Mouse (Mus musculus): ENCODE measurements at regions not wholly inside any gene's neighbourhood (a gene's known extent, or its start where the extent isn't known, plus 50 kb on each side); places are given as distances from the start of the nearest gene placed in this dataset.

DNA sequence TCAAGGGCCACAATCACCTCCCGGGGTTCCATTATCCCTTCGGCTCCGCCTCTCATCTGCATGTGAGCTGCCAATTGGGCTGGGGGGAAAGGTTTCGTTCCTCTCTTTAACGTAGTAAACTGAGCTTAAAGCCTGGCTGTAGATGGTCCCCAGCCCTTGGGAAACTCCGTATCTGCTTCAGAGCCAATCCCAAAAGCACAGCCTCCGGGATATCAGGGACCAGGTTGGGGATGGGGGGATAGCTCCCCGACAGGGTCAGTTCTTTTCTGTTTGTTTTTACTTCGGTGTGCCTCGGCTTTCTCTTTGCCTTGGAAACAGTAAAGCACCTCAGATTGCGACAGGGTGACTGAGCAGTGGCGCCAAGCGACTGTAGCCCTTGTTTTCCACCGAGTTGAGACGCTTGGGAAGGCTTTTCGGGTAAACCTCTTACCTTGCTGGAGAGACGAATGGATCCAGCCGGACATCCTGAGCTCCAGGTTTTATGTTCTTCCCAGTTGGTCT is 64.5 kb downstream of the Tfap2c start:
- no peak for DNase-seq (ENCODE audit: low spot score in 2 of 2)

DNA sequence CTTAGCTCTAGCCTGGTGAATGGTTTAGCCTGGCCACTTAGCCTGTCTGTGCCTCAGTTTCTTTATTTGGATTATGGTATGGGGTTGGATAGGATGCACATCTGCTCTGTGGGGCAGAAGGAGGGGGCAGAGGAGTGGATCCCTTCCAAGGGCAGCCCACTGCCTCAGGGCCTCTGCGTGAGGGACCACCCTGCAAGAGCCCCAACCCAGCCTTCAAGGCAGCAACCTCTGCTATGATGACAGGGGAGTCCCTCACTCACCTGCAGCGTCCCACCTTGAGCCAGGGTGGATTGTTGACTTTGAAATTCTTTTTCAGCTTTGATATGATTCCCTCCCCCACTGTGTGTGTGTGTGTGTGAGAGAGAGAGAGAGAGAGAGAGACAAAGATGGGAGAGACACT is 65.8 kb downstream of the Tfap2c start:
- no peak for DNase-seq (ENCODE audit: low spot score in 2 of 2)

DNA sequence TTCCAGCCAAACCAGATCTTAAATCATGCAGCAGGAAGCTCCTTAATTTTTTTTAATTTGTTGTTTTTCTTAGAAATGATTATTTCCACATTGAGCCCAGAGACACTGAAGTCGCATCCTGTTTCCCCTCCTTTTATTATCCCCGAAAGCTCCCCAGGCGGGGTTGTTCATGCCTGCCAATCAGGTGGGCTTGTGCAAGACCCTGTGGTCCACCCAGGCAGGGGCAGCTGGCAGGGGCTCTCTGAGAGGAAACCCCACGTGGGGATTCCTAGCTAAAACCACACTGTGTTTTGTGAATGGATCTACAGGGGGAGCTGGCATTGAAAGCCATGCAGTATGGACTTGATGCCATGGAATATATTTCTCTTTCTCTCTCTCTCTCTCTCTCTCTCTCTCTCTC is 66.2 kb downstream of the Tfap2c start:
- DNase-seq (ENCODE audit: low spot score in 2 of 2): no peak

DNA sequence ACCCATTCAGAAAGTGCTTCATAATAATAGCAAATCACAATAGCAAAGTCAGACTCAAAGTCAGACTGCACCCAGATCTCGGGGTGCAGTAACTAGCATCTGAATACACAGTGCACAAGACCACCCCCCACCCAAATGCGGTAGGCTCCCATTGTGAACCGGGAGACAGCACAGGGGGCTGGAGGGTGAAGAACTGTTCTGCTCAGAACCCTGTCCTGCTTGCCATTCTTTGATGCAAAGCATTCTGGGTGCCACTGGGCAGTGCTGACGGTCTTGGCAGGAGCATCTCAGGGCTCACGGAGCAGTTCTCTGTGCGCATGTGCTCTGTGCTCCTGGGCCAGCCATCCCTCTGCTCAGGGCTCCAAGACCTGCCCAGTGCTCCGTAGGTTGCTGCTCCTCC is 69.8 kb downstream of the Tfap2c start:
- DNase-seq (ENCODE audit: low spot score in 2 of 2): no peak

DNA sequence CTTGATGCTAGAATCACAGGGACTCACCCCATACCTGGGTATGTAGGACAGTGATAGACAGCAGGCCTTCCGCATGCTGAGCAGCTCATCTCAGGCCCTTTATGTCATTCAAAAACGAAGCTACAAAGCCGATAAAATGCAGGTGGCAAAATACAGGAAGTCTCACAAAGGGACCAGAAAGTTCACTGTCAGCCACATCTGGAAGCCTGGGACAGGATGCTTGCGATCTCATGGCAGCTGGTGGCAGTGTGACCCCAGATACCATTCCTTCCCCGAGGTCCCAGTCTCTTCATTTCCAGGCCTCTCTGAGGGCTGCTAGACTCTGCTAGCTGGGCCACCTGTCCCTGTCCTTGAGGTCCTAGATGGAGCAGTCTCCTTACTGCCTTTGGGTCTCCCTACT is 70.6 kb downstream of the Tfap2c start:
- no peak for DNase-seq (ENCODE audit: low spot score in 2 of 2)

DNA sequence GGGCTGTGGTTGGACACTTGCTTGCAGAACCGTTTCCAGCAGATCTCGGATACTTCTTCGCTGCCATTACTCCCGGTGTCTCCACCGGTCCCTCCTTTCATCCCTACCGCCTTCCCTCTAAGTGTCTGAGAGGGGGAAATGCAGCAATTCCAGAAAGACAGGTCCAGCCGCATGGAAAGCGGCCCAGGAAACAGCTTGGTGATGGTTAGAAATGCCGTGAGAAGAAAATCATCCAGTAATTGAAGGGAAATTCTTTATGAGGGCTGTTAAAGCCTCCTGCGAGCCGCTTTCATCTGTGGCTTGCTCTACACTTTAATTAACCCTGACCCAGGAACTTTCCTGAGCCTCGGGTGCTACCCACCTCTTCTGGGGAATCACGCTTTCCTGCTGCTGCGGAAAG is 74.3 kb downstream of the Tfap2c start:
- DNase-seq (ENCODE audit: low spot score in 2 of 2): no peak

DNA sequence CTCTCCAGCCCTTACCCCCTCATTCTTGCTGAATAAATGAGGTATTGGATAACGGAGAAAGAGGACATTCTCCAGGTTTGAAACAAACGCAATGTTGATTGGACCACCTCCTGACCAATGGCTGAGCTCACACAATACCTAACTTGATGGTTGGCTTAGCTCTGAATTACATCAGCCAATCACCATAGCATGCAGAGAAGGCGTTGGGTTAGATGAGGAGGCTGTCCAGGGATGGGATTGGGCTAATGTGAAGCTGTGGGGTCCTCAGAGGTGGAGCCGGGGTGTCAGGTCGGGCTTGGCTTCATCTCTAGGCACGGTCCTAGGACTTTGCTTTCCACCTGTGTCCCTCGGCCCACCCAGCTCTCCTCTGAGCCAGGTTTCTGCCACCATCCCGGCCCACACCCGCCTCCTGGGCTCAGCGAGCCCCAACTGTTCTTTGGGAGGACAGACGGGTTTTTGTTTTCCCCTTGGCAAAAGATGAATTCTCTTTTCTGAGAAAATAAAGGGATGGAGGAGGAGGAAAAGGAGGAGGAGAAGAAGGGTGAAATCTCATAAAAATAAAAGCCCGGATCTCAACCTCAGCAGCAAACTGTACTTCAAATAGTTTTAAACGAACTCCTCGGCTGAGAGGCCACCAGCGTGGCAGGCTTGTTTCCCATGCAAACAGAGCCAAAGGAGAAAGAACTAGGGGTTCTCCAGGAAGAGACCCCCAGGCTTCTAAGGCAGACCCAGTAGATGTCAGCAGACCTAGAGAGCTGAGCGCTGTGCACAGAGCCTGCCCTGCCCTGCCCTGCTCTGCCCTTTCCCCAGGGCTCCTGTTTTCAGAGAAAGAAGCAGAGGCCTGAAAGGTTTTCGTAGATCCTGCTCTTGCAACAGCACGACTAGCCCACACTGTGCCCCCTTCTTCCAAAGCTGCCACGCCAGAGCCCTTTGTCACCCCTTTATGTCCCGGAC is 78.2 kb downstream of the Tfap2c start:
- no peak for DNase-seq (ENCODE audit: low spot score in 2 of 2)

DNA sequence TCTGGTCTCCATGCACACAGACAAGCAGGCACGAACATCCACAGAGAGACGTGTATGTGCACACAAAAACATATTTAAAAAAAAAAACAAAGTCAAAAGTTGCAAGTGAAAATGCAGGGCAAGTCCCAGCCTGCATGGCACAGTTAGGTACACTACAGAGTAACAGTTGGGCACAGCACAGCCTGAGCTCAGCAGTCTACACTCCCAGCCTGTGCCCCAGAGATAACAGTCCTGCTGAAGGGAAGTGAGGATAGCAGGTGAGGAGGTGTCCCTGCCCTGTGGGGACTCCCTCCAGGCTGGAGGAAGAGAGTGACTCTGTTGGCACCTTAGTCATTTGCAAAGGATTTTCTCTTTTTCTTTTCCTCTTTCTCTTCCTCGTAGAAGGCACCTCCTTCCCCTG is 80.9 kb downstream of the Tfap2c start:
- DNase-seq (ENCODE audit: low spot score in 2 of 2): no peak

DNA sequence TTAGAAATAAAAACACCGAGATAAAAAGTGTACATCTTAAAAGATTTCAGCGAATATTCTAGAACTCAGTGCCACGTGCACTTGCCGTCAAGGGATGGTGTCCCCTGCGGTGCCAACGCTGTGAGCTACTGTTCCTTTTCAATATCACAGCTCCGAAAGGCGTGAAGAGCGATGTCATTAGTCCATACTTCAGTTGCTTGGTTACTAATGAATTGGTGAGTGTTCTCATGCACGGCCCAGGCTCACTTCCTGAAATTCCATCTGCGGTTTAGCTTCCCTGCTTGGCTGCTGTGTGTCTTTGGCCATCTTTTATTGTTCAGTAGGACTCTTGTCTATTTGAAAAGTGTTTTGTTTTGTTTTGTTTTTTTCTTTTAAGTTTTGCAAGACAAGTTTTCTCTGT is 93.2 kb downstream of the Tfap2c start:
- no peak for DNase-seq (ENCODE audit: low spot score in 2 of 2)

DNA sequence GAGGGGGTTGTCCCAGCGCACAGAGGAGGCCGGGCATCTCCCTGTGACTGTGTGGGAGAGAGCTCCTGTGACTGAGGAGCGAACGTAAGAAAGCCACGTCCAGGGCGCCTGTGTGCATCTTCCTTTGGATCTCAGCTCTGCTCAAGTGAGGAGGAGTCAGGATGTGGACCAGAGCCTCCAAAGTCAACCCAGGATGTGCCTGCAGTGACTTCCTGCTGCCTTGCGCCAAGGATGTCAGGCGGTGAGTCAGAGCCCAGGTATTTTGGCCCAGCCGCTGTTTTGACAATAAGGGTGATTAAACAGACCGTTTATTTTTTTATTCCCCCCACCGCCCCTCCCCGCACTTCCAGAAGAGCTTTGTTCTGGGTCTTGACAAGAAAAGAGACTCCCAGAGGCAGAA is 94.5 kb downstream of the Tfap2c start:
- DNase-seq (ENCODE audit: low spot score in 2 of 2): peak in 1 of 2 experiments; percentile 56

DNA sequence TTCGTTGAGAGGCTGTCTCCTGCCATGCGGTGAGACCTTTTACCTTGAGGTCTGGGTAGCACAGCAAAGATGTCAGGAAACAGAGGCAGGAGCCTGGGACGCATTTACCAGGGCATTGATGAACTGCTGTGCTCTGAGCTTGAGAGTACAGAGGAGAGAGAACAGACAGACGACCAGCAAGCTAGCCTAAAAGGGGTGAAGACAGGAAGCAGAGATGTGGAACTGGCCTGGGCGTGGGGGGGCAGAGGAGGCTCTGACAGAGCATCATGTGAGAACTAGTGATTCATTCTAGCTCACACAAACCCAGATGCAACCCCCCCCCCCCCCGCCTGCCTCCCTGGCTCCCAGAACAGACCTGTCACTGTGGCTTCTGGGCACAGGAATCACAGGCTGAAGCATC is 95.1 kb downstream of the Tfap2c start:
- no peak for DNase-seq (ENCODE audit: low spot score in 2 of 2)

DNA sequence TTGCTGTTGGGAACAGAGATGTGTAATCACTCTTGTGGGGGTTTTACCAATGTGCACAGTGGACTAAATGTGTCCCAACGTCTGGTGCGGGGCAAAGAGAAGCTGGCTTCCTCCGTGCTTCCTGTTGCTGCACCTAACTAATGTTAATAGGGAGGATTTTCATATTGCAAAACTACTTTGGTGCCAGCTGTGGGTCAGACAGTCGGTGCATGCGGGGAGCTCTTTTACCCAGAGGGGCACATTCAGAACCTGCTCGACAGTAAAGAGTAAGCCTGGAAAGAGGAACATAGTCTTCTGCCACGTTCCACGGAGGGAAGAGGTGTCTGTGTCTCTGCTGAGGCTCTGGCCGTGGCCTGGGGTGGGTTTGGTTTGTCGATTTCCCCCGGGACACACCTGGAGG is 98.7 kb downstream of the Tfap2c start:
- DNase-seq (ENCODE audit: low spot score in 2 of 2): no peak

DNA sequence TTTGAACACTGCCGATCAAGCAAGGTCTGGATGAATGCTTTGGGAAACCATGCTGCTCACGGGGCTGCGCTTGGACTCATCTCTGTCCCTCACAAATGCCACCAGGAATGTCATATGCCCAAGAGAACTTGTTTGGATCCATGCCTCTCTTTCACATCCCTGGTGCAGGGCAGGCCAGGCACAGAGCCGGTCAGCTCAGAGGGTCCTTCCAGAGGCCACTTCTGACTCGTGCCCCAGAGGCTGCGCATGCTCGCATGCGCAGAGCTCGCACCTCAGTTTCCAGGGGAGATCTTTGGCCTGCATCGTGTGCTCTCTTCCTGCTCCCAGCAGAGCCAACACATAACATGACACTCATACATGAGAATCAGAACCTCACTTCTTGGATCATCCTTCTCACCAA is 111.1 kb downstream of the Tfap2c start:
- no peak for DNase-seq (ENCODE audit: low spot score in 2 of 2)

DNA sequence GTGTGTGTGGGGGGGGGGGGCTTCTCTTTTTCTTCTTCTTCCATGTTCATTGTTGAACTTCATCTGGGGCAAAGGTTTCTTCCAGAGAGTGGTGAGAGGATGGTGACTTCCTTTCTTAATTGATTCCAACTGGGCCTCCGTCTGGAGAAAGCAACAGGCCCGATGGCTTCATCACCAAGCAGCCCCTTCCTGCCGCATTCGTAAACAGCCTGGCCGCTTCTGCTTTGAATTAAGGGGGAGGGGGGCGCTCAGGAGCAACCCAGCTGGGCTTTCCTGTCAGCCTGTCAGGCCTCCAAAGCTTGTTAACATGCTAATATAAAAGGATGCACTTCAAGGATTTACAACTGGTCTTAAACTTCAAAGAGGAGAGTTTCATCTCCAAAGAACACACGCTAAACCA is 111.5 kb downstream of the Tfap2c start:
- no peak for DNase-seq (ENCODE audit: low spot score in 2 of 2)

DNA sequence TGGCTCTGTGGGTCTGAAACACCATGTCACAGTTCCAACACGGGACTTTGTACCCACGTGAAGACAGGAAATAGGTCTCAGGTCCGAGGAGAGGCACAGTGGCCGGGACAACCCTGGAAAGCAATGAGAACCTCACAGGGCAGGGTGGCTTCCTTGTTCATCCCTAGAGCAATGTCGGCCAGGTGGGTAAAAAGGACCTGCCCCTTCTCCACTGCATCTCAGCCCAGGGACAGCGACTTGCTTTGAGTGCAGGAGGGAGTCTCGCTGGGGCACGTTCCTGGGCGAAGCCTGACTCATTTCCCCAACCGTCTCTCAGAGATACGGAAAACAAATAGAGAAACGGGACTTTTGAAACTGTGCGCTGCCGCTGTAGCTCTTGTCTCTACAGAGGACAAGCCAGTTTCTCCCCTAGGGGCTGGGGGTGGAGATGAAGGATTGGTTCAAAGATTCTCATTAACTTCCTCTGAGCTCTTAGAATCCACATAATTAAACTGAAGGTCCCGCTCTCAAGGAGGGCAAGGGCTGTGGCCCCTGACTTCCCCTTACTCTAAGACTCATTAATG is 112.1 kb downstream of the Tfap2c start:
- no peak for DNase-seq (ENCODE audit: low spot score in 2 of 2)

DNA sequence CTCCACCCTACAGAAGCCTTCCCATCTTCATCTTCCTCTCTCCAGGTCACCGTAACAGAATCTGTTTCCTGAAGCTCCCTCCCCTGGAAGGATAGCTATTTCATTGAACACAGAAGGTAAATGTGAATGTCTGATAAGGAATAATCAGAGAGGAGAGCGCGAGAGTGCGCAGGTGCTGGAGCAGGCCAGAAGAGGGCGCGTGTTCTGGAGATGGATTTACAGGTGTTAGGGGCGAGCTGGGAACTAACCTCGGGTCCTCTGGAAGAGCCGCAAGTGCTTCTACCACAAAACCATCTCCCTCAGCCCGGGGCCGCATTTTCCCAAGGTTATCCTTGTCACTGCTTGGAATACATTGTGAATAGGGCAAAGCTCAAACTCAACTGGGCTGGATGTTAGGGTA is 112.8 kb downstream of the Tfap2c start:
- no peak for DNase-seq (ENCODE audit: low spot score in 2 of 2)

DNA sequence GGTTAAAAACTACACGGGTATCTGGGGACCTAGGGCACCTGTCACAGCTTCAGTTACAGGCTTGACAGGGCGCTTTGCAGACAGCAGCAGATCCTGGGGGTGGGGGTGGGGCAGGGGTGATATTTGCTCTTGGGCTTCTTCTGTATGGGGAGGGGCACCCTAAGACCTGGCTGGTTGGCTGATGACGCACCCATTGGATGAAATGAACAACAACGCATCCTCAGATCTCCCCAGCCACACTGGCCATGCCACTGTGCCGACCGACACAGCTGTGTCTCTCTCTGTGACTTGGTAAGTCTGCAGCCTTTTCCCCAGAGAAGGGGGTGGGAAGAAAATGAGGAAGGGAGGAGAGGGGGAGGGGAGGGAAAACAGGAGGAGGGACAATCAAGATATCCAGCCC is 114.3 kb downstream of the Tfap2c start:
- DNase-seq (ENCODE audit: low spot score in 2 of 2): no peak

DNA sequence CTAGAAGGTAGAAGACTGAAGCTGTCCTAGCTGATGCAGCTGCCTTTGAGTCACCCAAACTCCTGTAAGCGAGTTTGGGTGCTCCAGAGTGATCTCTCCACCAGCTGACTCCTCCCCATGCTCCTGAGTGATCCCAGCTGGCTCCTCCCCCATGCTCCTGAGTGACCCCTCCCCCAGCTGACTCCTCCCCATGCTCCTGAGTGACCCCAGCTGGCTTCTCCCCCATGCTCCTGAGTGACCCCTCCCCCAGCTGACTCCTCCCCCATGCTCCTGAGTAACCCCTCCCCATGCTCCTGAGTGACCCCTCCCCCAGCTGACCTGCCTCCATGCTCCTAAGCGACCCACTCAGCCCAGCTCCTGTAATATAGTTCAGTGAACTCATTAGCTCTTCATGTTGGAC is 123.7 kb downstream of the Tfap2c start:
- no peak for DNase-seq (ENCODE audit: low spot score in 2 of 2)

DNA sequence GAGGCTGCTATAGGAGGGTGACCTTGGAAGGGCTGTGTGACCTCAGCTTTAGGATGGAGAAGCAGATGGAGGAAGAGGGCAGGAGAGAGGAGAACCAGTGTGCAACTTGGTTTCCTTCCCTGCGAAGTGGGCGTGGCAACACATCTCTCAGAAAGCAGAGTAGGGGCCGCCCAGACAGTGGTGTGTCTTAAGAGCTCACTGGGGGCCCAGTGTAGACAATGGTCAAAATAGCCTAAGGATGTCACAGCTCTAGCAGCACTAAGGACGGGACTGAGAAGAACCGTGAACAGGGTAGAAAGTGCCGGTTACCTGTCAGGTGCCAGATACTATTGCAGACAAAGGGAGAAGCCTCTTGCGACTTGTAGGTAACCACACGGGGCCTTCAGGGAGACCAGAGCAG is 125.2 kb downstream of the Tfap2c start:
- DNase-seq (ENCODE audit: low spot score in 2 of 2): no peak

DNA sequence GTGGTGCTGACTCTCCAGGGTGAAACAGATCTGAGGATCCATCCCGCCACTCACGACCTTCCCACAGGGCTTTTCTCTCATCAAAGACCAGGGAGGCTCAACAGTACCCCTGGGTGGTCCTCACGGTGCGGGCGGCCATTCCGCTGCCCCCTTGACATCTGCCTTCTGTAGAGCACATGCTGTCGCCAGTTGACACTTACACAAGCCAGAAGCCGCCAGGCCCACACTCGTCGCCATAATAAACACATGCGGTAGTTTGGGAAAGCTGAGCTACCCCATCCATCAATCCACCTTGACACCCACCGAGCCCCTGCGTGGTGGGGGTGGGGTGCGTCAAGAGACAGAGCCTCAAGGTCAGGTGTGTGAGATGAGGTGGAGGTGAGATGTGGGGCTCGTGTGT is 125.7 kb downstream of the Tfap2c start:
- no peak for DNase-seq (ENCODE audit: low spot score in 2 of 2)

DNA sequence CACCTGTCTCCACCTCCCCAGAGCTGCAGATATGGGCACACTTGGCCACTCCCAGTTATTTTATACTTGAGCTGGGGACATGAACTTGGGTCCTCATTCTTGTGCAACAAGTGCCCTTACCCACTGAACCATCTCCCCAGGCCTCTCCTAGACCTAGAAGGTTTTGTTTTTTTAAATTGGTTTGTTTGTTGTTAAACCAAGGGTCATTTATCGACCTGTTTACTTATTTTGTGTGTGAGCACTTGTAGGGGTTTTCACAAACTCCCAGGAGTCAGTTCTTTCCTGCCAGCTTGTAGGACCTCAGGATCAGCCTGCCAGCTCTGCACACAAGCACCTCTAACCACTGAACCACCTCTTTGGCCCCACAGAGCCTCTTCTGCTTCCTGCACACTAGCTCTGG is 140.8 kb downstream of the Tfap2c start:
- DNase-seq (ENCODE audit: low spot score in 2 of 2): no peak

DNA sequence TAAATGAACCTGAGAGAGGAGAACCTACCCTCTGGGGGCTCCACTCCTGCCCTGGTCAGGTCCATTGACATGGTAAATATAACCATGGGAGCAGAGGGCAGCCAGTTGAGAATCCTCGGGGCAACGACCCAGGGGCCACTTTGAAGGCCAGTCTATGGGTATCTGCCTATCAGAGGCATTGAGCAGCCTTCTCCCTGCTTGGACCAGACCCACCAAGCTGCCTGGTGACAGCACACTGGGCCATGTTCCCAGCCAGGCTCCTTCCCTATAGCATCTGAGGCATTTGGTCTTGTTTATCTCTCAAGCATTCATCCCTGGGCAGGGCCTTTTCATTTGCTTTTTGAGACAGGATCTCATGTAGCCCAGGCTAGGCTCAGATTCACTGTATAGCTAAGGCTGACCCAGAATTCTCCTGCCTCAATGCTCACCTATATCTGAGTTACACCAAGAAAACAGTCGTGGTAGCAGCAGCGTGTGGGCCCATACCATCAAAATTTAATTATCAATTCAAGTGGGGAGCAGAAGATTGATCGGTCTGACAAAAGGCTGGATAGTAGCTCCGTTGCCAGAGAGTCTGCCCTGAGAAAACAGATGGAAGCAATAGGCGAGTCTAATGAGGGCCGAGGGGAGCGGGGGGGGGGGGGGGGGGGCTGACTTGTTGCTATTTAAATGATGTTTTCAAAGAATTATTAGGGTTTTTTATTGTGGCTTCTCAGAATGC is 141.7 kb downstream of the Tfap2c start:
- no peak for DNase-seq (ENCODE audit: low spot score in 2 of 2)

DNA sequence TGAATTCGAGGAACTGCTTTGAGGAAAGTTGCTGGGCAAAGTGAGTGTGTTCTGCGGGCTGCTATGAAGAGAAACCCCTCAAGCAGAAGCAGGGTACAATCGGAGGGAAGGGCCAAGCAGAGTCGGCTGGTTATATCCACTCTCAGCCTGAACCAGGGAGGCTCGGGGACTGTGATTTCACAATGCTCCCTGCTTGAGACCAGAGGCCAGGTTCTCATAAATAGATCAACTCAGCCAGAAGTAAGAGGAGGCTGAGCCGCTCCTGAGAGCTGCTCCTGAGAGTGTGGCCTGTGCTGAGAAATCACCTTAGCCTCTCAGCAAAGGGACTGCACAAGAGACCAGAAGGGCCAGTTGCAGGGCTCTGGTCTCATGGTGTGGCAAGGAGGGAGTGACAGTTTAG is 149.6 kb downstream of the Tfap2c start:
- no peak for DNase-seq (ENCODE audit: low spot score in 2 of 2)
